Mouse (Mus musculus): ENCODE measurements around the gene Celf6. TPM values are rescaled to one million over a fixed set of nuclear protein-coding genes. Genes with fewer than 3 reads are reported as not detected.

Gene Celf6
- polyA plus RNA-seq, 1 experiment from 2014 or later: 0.06 TPM

GRCm38 (mm10) chr9:59588252-59588651, 10.5 kb downstream of the Celf6 start:
- WGBS: 65% methylated on average over 5 of the region's 5 CpGs
- H3K4me2 ChIP-seq: no peak overlapping the region

DNA sequence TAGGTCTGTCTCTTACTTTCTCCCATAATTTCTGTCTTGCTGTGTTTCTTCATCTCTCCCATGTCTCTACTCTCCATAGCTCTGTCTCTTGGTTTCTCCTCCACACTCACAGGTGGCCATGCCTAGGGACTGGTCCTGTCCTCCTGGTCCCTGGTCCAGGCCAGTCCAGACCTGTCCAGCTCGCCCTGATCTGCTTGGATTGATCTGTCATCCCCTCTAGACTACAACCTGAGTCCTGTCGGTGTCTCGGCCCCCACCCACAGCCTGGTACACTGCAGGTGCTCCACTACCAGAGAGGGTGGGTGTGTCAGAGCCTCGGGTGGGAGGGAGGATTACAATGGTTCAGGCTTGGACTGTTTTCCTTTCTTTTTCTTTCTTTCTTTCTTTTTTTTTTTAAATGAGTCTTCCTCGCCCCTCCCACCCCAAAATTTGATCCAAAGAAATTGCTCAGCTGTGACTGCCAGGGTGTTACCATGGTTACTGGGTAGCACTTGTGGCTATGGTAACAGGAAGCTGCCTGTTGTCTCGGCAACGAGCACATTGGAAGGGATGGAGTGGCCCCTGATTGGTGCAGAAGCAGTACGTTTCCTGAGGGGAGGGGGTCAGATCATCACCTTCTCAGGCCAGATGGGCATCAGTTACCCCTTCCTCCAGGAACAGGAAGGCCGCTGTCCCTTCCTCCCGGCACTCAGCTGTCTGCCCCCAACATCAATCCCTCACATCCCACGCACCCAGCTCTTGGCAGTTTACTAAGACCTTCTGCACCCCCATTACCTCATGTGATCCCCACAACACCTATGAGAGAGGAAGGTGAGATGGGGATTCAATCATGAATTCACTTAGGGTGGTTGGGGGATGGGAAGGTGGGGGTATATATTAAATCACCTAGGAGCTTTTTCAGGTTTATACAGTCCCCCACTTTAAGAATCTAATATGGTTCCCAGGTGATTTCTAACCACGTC, 11.3 kb downstream of the Celf6 start:
- Histone ChIP-seq H3K9ac (no peak overlapping the region), H3K4me3 (no peak overlapping the region), H3K9me3 (replicated peaks) (no peaks in the 10 kb centered on the region), H3K27me3 (peaks cover 24% of the 10 kb centered on the region), H3K4me1 (replicated peaks) (0 out of 2 replicates have a peak, but pooled peaks cover 3% of the 10 kb centered on the region), H3K27ac (no peak overlapping the region), H3K36me3 (no peaks in the 10 kb centered on the region), H3K4me2 (no peak overlapping the region)
- 40% methylated on average over 12 of the region's 12 CpGs for WGBS
- ATAC-seq (replicated peaks; ENCODE audit: insufficient number of reproducible peaks, insufficient read depth, low FRiP score, low read depth): no peak

More at GRCm38 (mm10) chr9:59588252-59588651, 10.5 kb downstream of the Celf6 start:
- Histone ChIP-seq H3K27ac (no peak overlapping the region), H3K27me3 (peaks cover 24% of the 10 kb centered on the region), H3K4me1 (replicated peaks) (0 out of 2 replicates have a peak, but pooled peaks cover 3% of the 10 kb centered on the region), H3K4me3 (no peak overlapping the region), H3K9me3 (replicated peaks) (no peaks in the 10 kb centered on the region), H3K36me3 (no peaks in the 10 kb centered on the region), H3K9ac (no peak overlapping the region)
- no peak for ATAC-seq (replicated peaks; ENCODE audit: insufficient number of reproducible peaks, insufficient read depth, low FRiP score, low read depth)

DNA sequence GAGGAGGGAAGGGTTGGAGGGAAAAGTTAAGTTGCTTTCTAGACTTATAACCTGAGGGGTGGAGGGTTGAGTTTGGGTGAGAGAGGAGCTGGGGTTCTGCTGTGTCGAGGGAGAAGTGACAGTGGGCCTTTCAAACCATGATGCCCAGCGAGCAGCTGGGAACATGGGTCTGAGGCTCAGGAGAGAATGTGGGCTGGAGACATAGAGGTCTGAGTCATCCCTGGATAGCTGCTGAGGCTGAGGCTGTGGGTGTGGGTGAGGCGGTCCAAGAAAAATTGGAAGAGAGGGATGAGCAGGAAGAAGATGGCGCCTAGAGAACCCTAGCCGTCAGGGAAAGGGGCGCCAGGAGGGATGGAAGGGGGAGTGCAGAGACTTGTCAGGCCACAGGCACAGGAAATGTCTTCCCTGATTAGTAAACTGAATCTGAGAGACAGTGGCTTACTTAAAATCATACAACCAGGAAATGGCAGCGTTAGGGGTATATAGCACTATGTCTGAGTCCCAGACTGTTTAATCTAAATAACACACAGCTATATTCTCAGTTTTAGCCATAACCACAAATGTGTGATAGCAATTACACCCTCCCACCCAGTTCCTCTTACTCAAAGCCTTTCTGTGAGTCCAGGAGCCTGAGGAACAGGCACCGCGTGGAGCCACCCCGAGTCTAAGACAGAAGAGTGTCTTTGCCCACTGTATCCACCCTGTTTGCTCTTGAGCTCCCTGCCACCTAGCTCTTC, 12.2 kb downstream of the Celf6 start:
- no peak for ATAC-seq (replicated peaks; ENCODE audit: insufficient number of reproducible peaks, insufficient read depth, low FRiP score, low read depth)
- WGBS: 70% methylated on average over 10 of the region's 10 CpGs
- Histone ChIP-seq H3K4me3 (no peak overlapping the region), H3K4me1 (replicated peaks) (no peaks in the 10 kb centered on the region), H3K9me3 (replicated peaks) (no peaks in the 10 kb centered on the region), H3K4me2 (no peak overlapping the region), H3K9ac (no peak overlapping the region), H3K27ac (no peak overlapping the region), H3K27me3 (peaks cover 24% of the 10 kb centered on the region), H3K36me3 (no peaks in the 10 kb centered on the region)

- H3K4me1 ChIP-seq (replicated peaks): no peaks in the 10 kb centered on the region
- no peak overlapping the region for H3K4me2 ChIP-seq
- no peaks in the 10 kb centered on the region for H3K9me3 ChIP-seq (replicated peaks)
- H3K9ac ChIP-seq: no peak overlapping the region
- no peak overlapping the region for H3K27ac ChIP-seq
- no peak for ATAC-seq (replicated peaks; ENCODE audit: insufficient number of reproducible peaks, insufficient read depth, low FRiP score, low read depth)
- H3K27me3 ChIP-seq: peaks cover 43% of the 10 kb centered on the region
- H3K36me3 ChIP-seq: no peaks in the 10 kb centered on the region
- 74% methylated on average over 8 of the region's 8 CpGs for WGBS
- no peak overlapping the region for H3K4me3 ChIP-seq
These were observed 23.9 kb downstream of the Celf6 start for GRCm38 (mm10) chr9:59601661-59602060.

GRCm38 (mm10) chr9:59605967-59606366, 28.2 kb downstream of the Celf6 start:
- no peak overlapping the region for H3K27ac ChIP-seq
- no peak for ATAC-seq (replicated peaks; ENCODE audit: insufficient number of reproducible peaks, insufficient read depth, low FRiP score, low read depth)
- WGBS: 48% methylated on average over 6 of the region's 6 CpGs
- H3K4me3 ChIP-seq: no peak overlapping the region
- no peak overlapping the region for H3K4me2 ChIP-seq
- peaks cover 42% of the 10 kb centered on the region for H3K27me3 ChIP-seq
- no peak overlapping the region for H3K9ac ChIP-seq
- H3K36me3 ChIP-seq: no peaks in the 10 kb centered on the region
- H3K9me3 ChIP-seq (replicated peaks): no peaks in the 10 kb centered on the region
- no peaks in the 10 kb centered on the region for H3K4me1 ChIP-seq (replicated peaks)

- ATAC-seq (replicated peaks; ENCODE audit: insufficient number of reproducible peaks, insufficient read depth, low FRiP score, low read depth): no peak
- no peaks in the 10 kb centered on the region for H3K4me1 ChIP-seq (replicated peaks)
- H3K36me3 ChIP-seq: no peaks in the 10 kb centered on the region
- H3K9ac ChIP-seq: no peak overlapping the region
- H3K27ac ChIP-seq: no peak overlapping the region
- H3K4me3 ChIP-seq: no peak overlapping the region
- H3K4me2 ChIP-seq: no peak overlapping the region
- H3K9me3 ChIP-seq (replicated peaks): no peaks in the 10 kb centered on the region
- H3K27me3 ChIP-seq: no peaks in the 10 kb centered on the region
- WGBS: 82% methylated on average over 2 of the region's 2 CpGs
These were observed 33.2 kb downstream of the Celf6 start for GRCm38 (mm10) chr9:59610950-59611349.

- H3K36me3 ChIP-seq: no peaks in the 10 kb centered on the region
- no peak for ATAC-seq (replicated peaks; ENCODE audit: insufficient number of reproducible peaks, insufficient read depth, low FRiP score, low read depth)
- 83% methylated on average over 2 of the region's 2 CpGs for WGBS
These were observed 38.1 kb downstream of the Celf6 start for GRCm38 (mm10) chr9:59615797-59616196.

GRCm38 (mm10) chr9:59616622-59617306, 39.0 kb downstream of the Celf6 start, which contains the start of gene Parp6:
Gene Parp6 (plus strand): TSS chr9:59617284.
- Histone ChIP-seq H3K36me3 (no peaks in the 10 kb centered on the region), H3K4me3 (peak within 1 kb of the TSS; percentile 99), H3K27ac (peak within 1 kb of the TSS; percentile 96), H3K9me3 (replicated peaks) (no peaks in the 10 kb centered on the region), H3K4me1 (replicated peaks) (peaks cover 21% of the 10 kb centered on the region), H3K4me2 (peak within 1 kb of the TSS; percentile 67), H3K27me3 (no peaks in the 10 kb centered on the region), H3K9ac (peak within 1 kb of the TSS; percentile 94)
- WGBS: 1% methylated on average over 31 of the region's 36 CpGs
- ATAC-seq (replicated peaks; ENCODE audit: insufficient number of reproducible peaks, insufficient read depth, low FRiP score, low read depth): peak; percentile 100

More at GRCm38 (mm10) chr9:59615797-59616196, 38.1 kb downstream of the Celf6 start:
- Histone ChIP-seq H3K9me3 (replicated peaks) (no peaks in the 10 kb centered on the region), H3K27ac (no peak overlapping the region), H3K4me3 (no peak overlapping the region), H3K4me1 (replicated peaks) (peaks cover 21% of the 10 kb centered on the region), H3K9ac (no peak overlapping the region), H3K27me3 (no peaks in the 10 kb centered on the region), H3K4me2 (no peak overlapping the region)

DNA sequence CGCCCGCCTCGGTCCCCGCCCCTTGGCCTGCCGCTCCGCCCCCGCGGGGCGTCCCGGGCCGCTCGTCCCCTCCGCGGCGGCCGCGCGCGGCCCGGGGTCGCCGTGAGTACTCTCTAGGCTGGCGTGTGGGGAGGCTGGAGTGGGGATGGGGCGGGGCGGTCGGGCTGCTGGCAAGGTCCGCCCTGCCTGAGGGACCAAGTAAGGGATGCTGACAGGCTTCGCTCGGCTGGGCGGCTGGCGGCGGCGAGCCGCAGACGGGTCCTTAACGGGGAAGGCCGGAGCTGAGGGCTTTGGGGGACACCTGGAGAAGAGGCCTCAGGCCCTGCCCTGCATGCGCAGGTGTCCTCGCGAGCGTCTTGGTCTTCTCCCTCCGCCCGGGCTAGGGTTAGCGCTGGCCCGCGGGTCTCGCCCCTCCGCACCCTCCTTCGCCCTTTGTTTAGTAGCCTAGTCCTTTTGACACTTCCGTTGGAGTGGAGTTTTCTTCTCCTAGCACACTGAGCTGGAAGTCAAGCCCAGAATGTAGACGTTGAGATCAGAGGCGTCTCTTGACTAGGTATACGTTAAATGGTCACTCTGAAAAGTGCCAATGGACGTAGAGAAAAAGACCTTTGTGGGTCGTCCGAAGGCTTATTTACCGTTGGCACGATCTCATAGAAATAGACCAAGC, 39.7 kb downstream of the Celf6 start:
- WGBS: under 1% methylated on average over 43 of the region's 58 CpGs
- H3K27ac ChIP-seq: peak overlapping the region; percentile 96
- H3K4me3 ChIP-seq: peak overlapping the region; percentile 99
- H3K9ac ChIP-seq: peak overlapping the region; percentile 94
- no peaks in the 10 kb centered on the region for H3K27me3 ChIP-seq
- no peak for ATAC-seq (replicated peaks; ENCODE audit: insufficient number of reproducible peaks, insufficient read depth, low FRiP score, low read depth)
- H3K9me3 ChIP-seq (replicated peaks): no peaks in the 10 kb centered on the region
- H3K4me2 ChIP-seq: peak overlapping the region; percentile 67
- peaks cover 6% of the 10 kb centered on the region for H3K36me3 ChIP-seq
- peaks cover 21% of the 10 kb centered on the region for H3K4me1 ChIP-seq (replicated peaks)

DNA sequence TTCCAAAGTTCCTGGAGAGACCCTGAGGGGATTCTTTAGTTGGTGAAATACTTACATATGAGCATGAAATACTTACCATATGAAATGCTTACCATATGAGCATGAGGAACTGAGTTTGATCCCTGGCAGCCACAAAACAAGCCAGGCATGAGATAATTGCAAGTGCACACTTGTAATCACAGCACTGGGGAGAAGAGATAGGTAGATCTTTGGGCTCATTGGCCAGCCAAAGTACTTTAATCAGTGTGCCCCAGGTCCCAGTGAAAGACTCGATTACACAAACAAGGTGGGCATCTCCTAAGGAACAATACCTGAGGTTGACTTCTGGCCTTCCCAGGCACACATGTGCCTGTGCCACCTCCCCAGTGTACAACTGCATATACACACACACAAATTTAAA, 60.7 kb downstream of the Celf6 start:
- ATAC-seq (replicated peaks; ENCODE audit: insufficient number of reproducible peaks, insufficient read depth, low FRiP score, low read depth): no peak
- H3K4me1 ChIP-seq (replicated peaks): no peaks in the 10 kb centered on the region
- H3K9ac ChIP-seq: no peak overlapping the region
- no peak overlapping the region for H3K27ac ChIP-seq
- no peak overlapping the region for H3K4me3 ChIP-seq
- H3K4me2 ChIP-seq: no peak overlapping the region
- H3K36me3 ChIP-seq: peaks cover 74% of the 10 kb centered on the region
- H3K9me3 ChIP-seq (replicated peaks): no peaks in the 10 kb centered on the region
- 84% methylated on average over 1 of the region's 1 CpGs for WGBS
- H3K27me3 ChIP-seq: no peaks in the 10 kb centered on the region
